Mouse (Mus musculus) layer of hippocampus, adult 11-12 months (tissue): ENCODE measurements at regions not wholly inside any gene's neighbourhood (a gene's known extent, or its start where the extent isn't known, plus 50 kb on each side); places are given as distances from the start of the nearest gene placed in this dataset.
A peak's percentile ranks its signal among the peaks of the same experiment; 100 is the strongest.

Source experiments
- DNase-seq: peaks from one replicate; pipeline ENCODE4 v3.0.0; 2022; ENCODE audit warnings: low spot score

GRCm38 (mm10) chr1:185842481-185842880 lies 274.6 kb downstream of the Lyplal1 start:
- DNase-seq = no peak

GRCm38 (mm10) chr1:185847161-185847560 lies 269.9 kb downstream of the Lyplal1 start:
- peak; percentile 38 for DNase-seq

GRCm38 (mm10) chr1:185850590-185850989 lies 266.5 kb downstream of the Lyplal1 start:
- DNase-seq = no peak

- no peak for DNase-seq
Measured at GRCm38 (mm10) chr1:185851262-185851893, 265.7 kb downstream of the Lyplal1 start.

GRCm38 (mm10) chr1:185861692-185862091 lies 255.4 kb downstream of the Lyplal1 start:
- no peak for DNase-seq

- DNase-seq = no peak
Measured at GRCm38 (mm10) chr1:185865945-185866344, 251.2 kb downstream of the Lyplal1 start.

GRCm38 (mm10) chr1:185866612-185867011 lies 250.5 kb downstream of the Lyplal1 start:
- no peak for DNase-seq

- DNase-seq = no peak
Measured at GRCm38 (mm10) chr1:185867018-185867417, 250.1 kb downstream of the Lyplal1 start.

- DNase-seq = no peak
Measured at GRCm38 (mm10) chr1:185868721-185869120, 248.4 kb downstream of the Lyplal1 start.

GRCm38 (mm10) chr1:185887031-185887430 lies 230.1 kb downstream of the Lyplal1 start:
- no peak for DNase-seq

GRCm38 (mm10) chr1:185891814-185892213 lies 225.3 kb downstream of the Lyplal1 start:
- DNase-seq = no peak

GRCm38 (mm10) chr1:185893421-185893820 lies 223.7 kb downstream of the Lyplal1 start:
- no peak for DNase-seq

GRCm38 (mm10) chr1:185898475-185898874 lies 218.6 kb downstream of the Lyplal1 start:
- peak; percentile 7 for DNase-seq

GRCm38 (mm10) chr1:185900316-185900715 lies 216.8 kb downstream of the Lyplal1 start:
- no peak for DNase-seq

- DNase-seq = no peak
Measured at GRCm38 (mm10) chr1:185902395-185902794, 214.7 kb downstream of the Lyplal1 start.

GRCm38 (mm10) chr1:185905666-185906065 lies 211.4 kb downstream of the Lyplal1 start:
- no peak for DNase-seq

GRCm38 (mm10) chr1:185915579-185915978 lies 201.5 kb downstream of the Lyplal1 start:
- DNase-seq = no peak

GRCm38 (mm10) chr1:185918663-185919062 lies 198.4 kb downstream of the Lyplal1 start:
- no peak for DNase-seq

- DNase-seq = no peak
Measured at GRCm38 (mm10) chr1:185923723-185924122, 193.4 kb downstream of the Lyplal1 start.

GRCm38 (mm10) chr1:185929000-185929399 lies 188.1 kb downstream of the Lyplal1 start:
- DNase-seq = no peak

GRCm38 (mm10) chr1:185929761-185930160 lies 187.3 kb downstream of the Lyplal1 start:
- no peak for DNase-seq

- DNase-seq = no peak
Measured at GRCm38 (mm10) chr1:185933623-185934022, 183.5 kb downstream of the Lyplal1 start.

- no peak for DNase-seq
Measured at GRCm38 (mm10) chr1:185937026-185937425, 180.1 kb downstream of the Lyplal1 start.

- no peak for DNase-seq
Measured at GRCm38 (mm10) chr1:185939914-185940313, 177.2 kb downstream of the Lyplal1 start.
